Mouse (Mus musculus): ENCODE data around the gene Wasf2. TPM values are rescaled to one million over a fixed set of nuclear protein-coding genes. Genes with fewer than 3 reads are reported as not detected.

Wasf2 gene
- polyA plus RNA-seq, 1 experiment from 2014 or later = 64.6 TPM

DNA sequence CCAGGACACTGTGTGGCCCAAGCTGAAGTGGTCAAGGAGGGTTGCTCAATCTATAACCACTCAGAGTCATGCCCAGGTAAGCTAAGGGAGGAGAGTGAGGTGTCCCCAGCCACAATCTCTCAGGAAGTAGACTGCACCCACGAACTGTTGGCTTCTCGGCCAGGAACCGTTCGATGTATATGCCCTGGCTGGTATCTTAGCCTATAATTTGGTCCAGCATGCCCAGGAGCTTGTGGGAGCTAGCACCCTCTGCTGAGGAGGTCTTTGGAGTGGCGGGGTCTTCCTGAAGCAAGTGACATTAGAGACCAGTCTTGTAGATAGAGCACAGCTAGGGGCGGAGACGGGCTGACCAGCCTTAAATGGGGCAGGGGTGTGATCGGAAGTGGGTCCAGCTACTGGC lies 91.4 kb downstream of the Wasf2 start:
- Histone ChIP-seq H3K27me3 (replicated peaks; ENCODE audit: control insufficient read depth, insufficient read depth, low read length) (peaks cover 4% of the 10 kb centered on the region; the same call in 1 of the 2 replicates), H3K4me3 (ENCODE audit: low read depth, low read length) (no peak overlapping the region), H3K9me3 (ENCODE audit: control insufficient read depth) (no peaks in the 10 kb centered on the region), H3K9ac (ENCODE audit: low read depth, low read length) (no peak overlapping the region), H3K4me2 (replicated peaks; ENCODE audit: low read depth) (no peak overlapping the region), H3K27ac (ENCODE audit: low read depth, low read length) (no peak overlapping the region), H3K36me3 (ENCODE audit: control insufficient read depth, insufficient read depth) (no peaks in the 10 kb centered on the region), H3K4me1 (replicated peaks; ENCODE audit: control insufficient read depth, insufficient read depth, low read length) (no peaks in the 10 kb centered on the region)
- no peak for ATAC-seq
- TF ChIP-seq CTCF (IDR thresholded peaks at IDR 0.05; ENCODE audit: low read depth) = no peak
- 84% methylated on average over 8 of the region's 8 CpGs for WGBS

DNA sequence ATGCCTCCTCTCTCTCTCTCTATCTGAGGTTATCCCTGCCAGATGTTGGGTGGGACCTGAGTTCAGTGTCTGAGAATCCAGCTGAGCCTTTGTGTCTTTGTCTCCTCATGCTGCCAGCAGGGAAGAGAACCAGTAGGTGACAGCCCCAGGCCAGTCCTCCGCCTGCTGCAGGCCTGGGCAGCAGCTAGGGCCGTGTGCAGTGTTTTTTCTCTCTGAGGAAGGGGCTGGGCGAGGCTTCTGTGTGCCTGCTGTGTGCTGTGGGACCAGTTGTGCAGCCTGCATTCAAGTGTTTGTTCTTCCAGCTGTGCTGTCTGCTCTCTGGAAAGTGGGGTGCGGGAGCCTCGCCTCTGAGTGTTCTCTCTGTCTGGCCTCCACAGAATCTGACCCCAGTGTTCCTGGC lies 93.6 kb downstream of the Wasf2 start:
- Histone ChIP-seq H3K4me2 (replicated peaks; ENCODE audit: low read depth) (no peak overlapping the region), H3K4me1 (replicated peaks; ENCODE audit: control insufficient read depth, insufficient read depth, low read length) (no peaks in the 10 kb centered on the region), H3K9me3 (ENCODE audit: control insufficient read depth) (no peaks in the 10 kb centered on the region), H3K9ac (ENCODE audit: low read depth, low read length) (no peak overlapping the region), H3K4me3 (ENCODE audit: low read depth, low read length) (no peak overlapping the region), H3K36me3 (ENCODE audit: control insufficient read depth, insufficient read depth) (no peaks in the 10 kb centered on the region), H3K27me3 (replicated peaks; ENCODE audit: control insufficient read depth, insufficient read depth, low read length) (peaks cover 4% of the 10 kb centered on the region; the same call in 1 of the 2 replicates), H3K27ac (ENCODE audit: low read depth, low read length) (no peak overlapping the region)
- no peak for ATAC-seq
- 48% methylated on average over 5 of the region's 5 CpGs for WGBS
- no peak for TF ChIP-seq CTCF (IDR thresholded peaks at IDR 0.05; ENCODE audit: low read depth)

DNA sequence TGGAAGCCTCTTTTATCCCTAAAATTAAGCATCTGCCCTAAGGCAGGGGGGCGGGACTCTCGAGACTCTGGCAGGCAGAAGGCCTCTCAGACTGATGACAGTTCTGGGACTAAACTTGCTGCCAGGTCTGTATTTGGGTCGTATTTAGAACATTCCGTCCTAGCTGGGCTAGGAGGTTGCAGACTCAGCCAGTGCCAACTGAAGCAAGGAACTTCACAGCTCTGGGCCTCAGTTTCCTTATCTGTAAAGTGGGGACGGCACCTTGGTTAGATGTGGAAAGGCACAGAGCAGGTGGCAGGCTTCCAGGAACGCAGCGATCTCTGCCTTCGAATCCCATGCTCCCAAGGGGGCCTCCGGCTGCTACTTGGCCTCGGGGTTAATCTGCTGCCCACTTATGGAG lies 95.8 kb downstream of the Wasf2 start:
- ATAC-seq = no peak
- Histone ChIP-seq H3K4me3 (ENCODE audit: low read depth, low read length) (no peak overlapping the region), H3K36me3 (ENCODE audit: control insufficient read depth, insufficient read depth) (no peaks in the 10 kb centered on the region), H3K9me3 (ENCODE audit: control insufficient read depth) (no peaks in the 10 kb centered on the region), H3K9ac (ENCODE audit: low read depth, low read length) (no peak overlapping the region), H3K4me2 (replicated peaks; ENCODE audit: low read depth) (no peak overlapping the region), H3K4me1 (replicated peaks; ENCODE audit: control insufficient read depth, insufficient read depth, low read length) (no peaks in the 10 kb centered on the region), H3K27ac (ENCODE audit: low read depth, low read length) (no peak overlapping the region), H3K27me3 (replicated peaks; ENCODE audit: control insufficient read depth, insufficient read depth, low read length) (no peaks in the 10 kb centered on the region)
- no peak for TF ChIP-seq CTCF (IDR thresholded peaks at IDR 0.05; ENCODE audit: low read depth)
- 75% methylated on average over 10 of the region's 10 CpGs for WGBS

DNA sequence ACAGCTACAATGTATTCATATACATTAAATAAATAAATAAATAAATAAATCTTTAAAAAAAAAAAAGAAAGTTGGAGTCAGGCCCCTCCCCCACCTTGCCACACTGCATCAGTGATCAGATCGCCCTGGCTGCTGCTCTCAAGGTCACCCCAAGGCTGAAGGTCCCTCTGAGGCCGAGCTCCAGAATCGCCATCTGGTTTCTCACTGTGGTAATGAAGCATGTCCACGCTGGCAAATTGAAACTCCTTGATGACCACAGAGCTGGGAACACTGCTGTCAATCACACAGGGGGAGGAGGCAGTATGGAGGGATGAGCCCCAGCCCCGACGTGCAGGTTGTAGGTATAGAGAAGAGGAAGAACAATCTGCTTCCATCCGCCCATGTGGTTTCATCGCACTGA lies 97.3 kb downstream of the Wasf2 start:
- 69% methylated on average over 8 of the region's 8 CpGs for WGBS
- Histone ChIP-seq H3K4me2 (replicated peaks; ENCODE audit: low read depth) (no peak overlapping the region), H3K4me1 (replicated peaks; ENCODE audit: control insufficient read depth, insufficient read depth, low read length) (no peaks in the 10 kb centered on the region), H3K36me3 (ENCODE audit: control insufficient read depth, insufficient read depth) (no peaks in the 10 kb centered on the region), H3K4me3 (ENCODE audit: low read depth, low read length) (no peak overlapping the region), H3K27ac (ENCODE audit: low read depth, low read length) (no peak overlapping the region), H3K9ac (ENCODE audit: low read depth, low read length) (no peak overlapping the region), H3K9me3 (ENCODE audit: control insufficient read depth) (no peaks in the 10 kb centered on the region), H3K27me3 (replicated peaks; ENCODE audit: control insufficient read depth, insufficient read depth, low read length) (no peaks in the 10 kb centered on the region)
- no peak for TF ChIP-seq CTCF (IDR thresholded peaks at IDR 0.05; ENCODE audit: low read depth)
- 0 out of 2 replicates have a peak, but pooled peaks have one; percentile 8 for ATAC-seq

DNA sequence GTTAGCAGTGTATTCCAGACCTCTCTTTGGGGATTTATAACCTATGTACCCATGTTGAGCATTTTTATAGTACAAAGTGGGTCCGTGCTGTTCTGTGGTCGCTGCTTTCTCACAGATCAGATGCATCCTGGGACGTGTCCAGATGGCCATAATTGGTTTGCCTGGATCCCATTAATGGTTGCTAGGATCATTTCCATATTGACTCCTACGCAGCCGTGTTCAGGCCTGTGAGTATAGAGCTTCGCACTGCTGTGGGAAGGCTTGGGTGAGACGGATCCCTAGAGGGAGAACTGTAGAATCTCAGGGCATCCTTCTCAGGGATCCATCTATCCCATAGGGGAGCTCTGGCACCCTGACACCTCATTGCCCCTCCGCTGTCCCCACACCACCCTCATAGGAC lies 99.3 kb downstream of the Wasf2 start:
- H3K4me3 ChIP-seq (ENCODE audit: low read depth, low read length) = no peak overlapping the region
- WGBS = 80% methylated on average over 8 of the region's 8 CpGs
- ATAC-seq = no peak

DNA sequence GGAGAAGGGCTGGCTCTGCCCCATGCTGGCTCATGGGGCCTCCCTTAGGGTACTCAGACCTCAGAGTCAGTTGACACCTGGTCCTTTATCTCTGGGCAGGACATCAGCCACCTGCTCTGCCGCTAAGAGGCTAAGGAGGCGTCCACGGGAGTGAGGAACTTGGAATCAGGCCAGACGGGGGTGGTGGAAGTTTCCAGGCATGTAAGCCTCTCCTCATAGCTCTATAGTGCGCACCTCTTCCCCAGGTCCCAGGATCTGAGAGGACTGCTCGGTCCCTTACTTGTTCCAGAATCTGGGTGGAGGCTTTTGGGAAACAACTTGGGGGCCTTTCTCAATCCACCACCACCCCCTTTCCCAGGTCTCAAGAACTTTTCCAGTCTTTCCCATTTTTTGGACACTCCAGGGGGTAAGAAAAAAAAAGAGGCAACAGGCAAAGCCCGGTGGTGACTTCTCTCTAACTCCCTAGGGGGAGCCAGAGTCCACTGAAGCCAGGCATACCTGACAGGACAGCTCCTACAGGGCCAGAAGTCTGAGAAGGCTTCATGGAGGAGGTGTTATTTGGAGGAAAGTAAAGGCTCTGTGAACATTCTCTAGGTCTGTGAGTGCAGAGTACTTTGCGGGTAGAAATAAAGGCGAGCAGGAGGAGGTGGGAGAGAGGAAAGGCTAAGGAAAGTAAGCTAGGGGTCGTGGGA lies 103.1 kb downstream of the Wasf2 start:
- H3K27ac ChIP-seq (ENCODE audit: low read depth, low read length) = no peak overlapping the region
- ATAC-seq = no peak
- TF ChIP-seq CTCF (IDR thresholded peaks at IDR 0.05; ENCODE audit: low read depth) = peak; percentile 79
- no peaks in the 10 kb centered on the region for H3K36me3 ChIP-seq (ENCODE audit: control insufficient read depth, insufficient read depth)
- 34% methylated on average over 10 of the region's 10 CpGs for WGBS
- H3K27me3 ChIP-seq (replicated peaks; ENCODE audit: control insufficient read depth, insufficient read depth, low read length) = peaks cover 3% of the 10 kb centered on the region; the same call in 1 of the 2 replicates
- H3K4me1 ChIP-seq (replicated peaks; ENCODE audit: control insufficient read depth, insufficient read depth, low read length) = no peaks in the 10 kb centered on the region
- no peak overlapping the region for H3K9ac ChIP-seq (ENCODE audit: low read depth, low read length)
- H3K9me3 ChIP-seq (ENCODE audit: control insufficient read depth) = no peaks in the 10 kb centered on the region
- H3K4me2 ChIP-seq (replicated peaks; ENCODE audit: low read depth) = no peak overlapping the region
- H3K4me3 ChIP-seq (ENCODE audit: low read depth, low read length) = no peak overlapping the region

More for the DNA sequence above, 99.3 kb downstream of the Wasf2 start:
- no peak overlapping the region for H3K27ac ChIP-seq (ENCODE audit: low read depth, low read length)
- H3K9ac ChIP-seq (ENCODE audit: low read depth, low read length) = no peak overlapping the region
- H3K4me2 ChIP-seq (replicated peaks; ENCODE audit: low read depth) = no peak overlapping the region
- H3K27me3 ChIP-seq (replicated peaks; ENCODE audit: control insufficient read depth, insufficient read depth, low read length) = no peaks in the 10 kb centered on the region
- TF ChIP-seq CTCF (IDR thresholded peaks at IDR 0.05; ENCODE audit: low read depth) = no peak
- no peaks in the 10 kb centered on the region for H3K36me3 ChIP-seq (ENCODE audit: control insufficient read depth, insufficient read depth)
- H3K9me3 ChIP-seq (ENCODE audit: control insufficient read depth) = no peaks in the 10 kb centered on the region
- no peaks in the 10 kb centered on the region for H3K4me1 ChIP-seq (replicated peaks; ENCODE audit: control insufficient read depth, insufficient read depth, low read length)
